In the genomic region with DNA sequence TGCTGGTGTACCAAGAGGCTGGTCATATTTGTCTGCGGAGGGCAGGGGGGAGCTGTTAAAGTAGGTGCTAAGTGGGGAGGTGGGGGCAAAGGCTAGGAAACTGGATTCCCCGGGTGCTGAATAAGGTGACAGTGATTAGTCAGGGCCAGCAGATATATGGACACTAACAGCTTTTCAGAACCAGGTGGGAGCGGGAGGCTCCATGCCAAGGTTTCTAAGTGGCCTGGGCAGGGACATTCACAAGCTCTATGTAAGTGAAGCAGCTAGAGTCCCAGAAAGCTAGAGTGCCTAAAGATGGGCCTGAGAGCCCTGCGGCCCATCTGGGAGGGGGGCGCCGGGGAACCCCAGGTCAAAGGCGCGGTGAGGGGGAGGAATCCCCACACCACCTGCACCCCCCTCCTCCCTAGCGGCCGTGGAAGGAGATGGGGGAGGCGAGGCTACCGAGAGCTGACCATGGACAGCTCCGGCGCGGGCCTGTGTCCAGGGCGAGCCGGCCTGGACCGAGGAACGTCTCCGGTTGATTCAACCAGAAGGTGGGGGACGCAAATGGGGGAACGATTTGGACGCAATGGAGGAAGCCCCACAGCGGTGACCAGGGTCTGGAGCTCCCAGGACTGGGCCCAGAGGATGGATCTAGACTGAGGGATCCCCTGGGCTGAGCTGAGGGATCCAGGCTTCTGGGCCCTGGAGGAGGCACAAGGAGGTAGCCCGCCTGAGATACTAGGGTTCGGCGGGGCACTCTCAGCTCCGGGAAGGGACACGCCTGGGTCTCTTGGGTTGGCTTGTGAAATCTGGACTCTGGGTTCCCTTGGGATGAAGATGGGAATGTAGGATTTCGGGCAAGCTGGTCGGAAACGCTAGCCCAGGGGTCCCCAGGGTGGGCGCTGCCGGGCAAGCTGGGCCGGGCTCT, we compare ENCODE assay signal across 9 mouse cellular contexts. TPM values are rescaled to one million over a fixed set of nuclear protein-coding genes. Genes with fewer than 3 reads are reported as not detected.
DNase-seq lines count a peak whose midpoint lies in the region; ATAC-seq and TF ChIP-seq lines count a peak whose summit lies in the region.
"Had no signal": no experiment of that assay in that cellular context is flagged by ENCODE, and none has a peak within 500 bp of the region (broad histone marks: within the 10 kb centered on the region; RNA-seq: fewer than 3 reads in every experiment).

No protein-coding gene starts in this region.

- 3% methylated on average over 34 of the region's 35 CpGs for WGBS in liver, adult 2 months
- WGBS in cerebellum, adult 2 months = under 1% methylated on average over 35 of the region's 35 CpGs
- 3% methylated on average over 35 of the region's 35 CpGs for WGBS in stomach, embryonic 14.5 days

- H3K4me2 ChIP-seq in stomach, embryonic 14.5 days (replicated peaks; ENCODE audit: low read depth, low read length) = peak overlapping the region; percentile 87

- no peaks in the 10 kb centered on the region for H3K79me2 ChIP-seq in liver, adult 2 months (ENCODE audit: control insufficient read depth, insufficient read depth, low read length)

- DNase-seq in liver, adult 2 months (ENCODE audit: extremely low read depth, low read depth, low spot score) = no peak
- no peak for DNase-seq in liver
- peak; percentile 73 to 75 for DNase-seq in cerebellum, adult 2 months
- DNase-seq in gastrocnemius, adult 2 months = peak; percentile 73
- DNase-seq in kidney, adult 18-20 months = peak; percentile 56
- DNase-seq in lung, postnatal 10 days = peak; percentile 67

- intact Hi-C loops in gastrocnemius, adult 2 months (cut with DNase I) = no loop called here

- no peak overlapping the region for H3K9ac ChIP-seq in liver, adult 2 months (ENCODE audit: low read depth, low read length)
- peak overlapping the region; percentile 11; the same call in 1 of the 2 replicates for H3K9ac ChIP-seq in stomach, embryonic 14.5 days (replicated peaks; ENCODE audit: low read depth, low read length)

- TF ChIP-seq CTCF in liver, adult 2 months (IDR thresholded peaks at IDR 0.05; ENCODE audit: low read depth, low read length) = no peak
- TF ChIP-seq CTCF in cerebellum, adult 2 months (IDR thresholded peaks at IDR 0.05; ENCODE audit: borderline replicate concordance, insufficient read depth, low read depth, low read length) = no peak
- peak; percentile 20; the same call in 1 of the 2 replicates for TF ChIP-seq CTCF in gastrocnemius, adult 2 months (IDR thresholded peaks at IDR 0.05)

- no peaks in the 10 kb centered on the region for H3K9me3 ChIP-seq in stomach, embryonic 14.5 days (ENCODE audit: control insufficient read depth, low read depth, low read length)

- H3K27ac ChIP-seq in liver, adult 2 months (replicated peaks; ENCODE audit: insufficient read depth, low read depth, low read length) = no peak overlapping the region
- peak overlapping the region; percentile 72 for H3K27ac ChIP-seq in cerebellum, adult 2 months (ENCODE audit: insufficient read depth, low read length)
- 0 out of 2 replicates have a peak overlapping the region, but pooled peaks have one; percentile 20 for H3K27ac ChIP-seq in gastrocnemius, adult 2 months
- H3K27ac ChIP-seq in stomach, embryonic 14.5 days (ENCODE audit: low read length) = no peak overlapping the region
- H3K27ac ChIP-seq: macrophage had no signal

- H3K4me1 ChIP-seq in liver, adult 2 months (ENCODE audit: control insufficient read depth, insufficient read depth, low read length) = peaks cover 3% of the 10 kb centered on the region; the same call in 1 of the 2 replicates
- peaks cover 16% of the 10 kb centered on the region for H3K4me1 ChIP-seq in cerebellum, adult 2 months (ENCODE audit: control insufficient read depth, insufficient read depth, low read length)
- H3K4me1 ChIP-seq in stomach, embryonic 14.5 days (ENCODE audit: control insufficient read depth, insufficient read depth, low read length) = peaks cover 19% of the 10 kb centered on the region

- TF ChIP-seq POLR2A in liver, adult 2 months (IDR thresholded peaks at IDR 0.05; ENCODE audit: extremely low read depth, insufficient read depth, low read length) = no peak
- no peak for TF ChIP-seq POLR2A in cerebellum, adult 2 months (IDR thresholded peaks at IDR 0.05; ENCODE audit: borderline replicate concordance, insufficient read depth, low read length)

- peak overlapping the region; percentile 38; the same call in 1 of the 2 replicates for H3K4me3 ChIP-seq in liver, adult 2 months (ENCODE audit: insufficient read depth, low read depth, low read length)
- peak overlapping the region; percentile 71 for H3K4me3 ChIP-seq in cerebellum, adult 2 months (replicated peaks; ENCODE audit: insufficient read depth, low read depth, low read length)
- peak overlapping the region; percentile 81 for H3K4me3 ChIP-seq in gastrocnemius, adult 2 months
- H3K4me3 ChIP-seq in stomach, embryonic 14.5 days (ENCODE audit: low read depth, low read length) = peak overlapping the region; percentile 46

- ATAC-seq in stomach, embryonic 14.5 days (ENCODE audit: insufficient number of reproducible peaks, insufficient read depth, low FRiP score, low read depth) = no peak
- no peak for ATAC-seq in activated CD4-positive, CD25-positive, alpha-beta regulatory T cell, adult 4 months

- no peaks in the 10 kb centered on the region for H3K36me3 ChIP-seq in liver, adult 2 months (ENCODE audit: control insufficient read depth, insufficient read depth, low read length)
- no peaks in the 10 kb centered on the region for H3K36me3 ChIP-seq in stomach, embryonic 14.5 days (ENCODE audit: control insufficient read depth, insufficient read depth, low read length)

- peaks cover 10% of the 10 kb centered on the region for H3K27me3 ChIP-seq in liver, adult 2 months (ENCODE audit: control insufficient read depth, insufficient read depth, low read length)
- H3K27me3 ChIP-seq in cerebellum, adult 2 months (ENCODE audit: control insufficient read depth, insufficient read depth, low read length) = no peaks in the 10 kb centered on the region
- peaks cover 39% of the 10 kb centered on the region for H3K27me3 ChIP-seq in stomach, embryonic 14.5 days (ENCODE audit: control insufficient read depth, insufficient read depth, low read length)

RNA-seq across cellular contexts. Expression of gene Ppfia3, which starts 0.8 kb away (rescaled TPM):
- total RNA-seq in liver, adult 2 months (2014; rRNA removed) = 0.07 TPM in 1 of 2 replicates, not detected in the other
- polyA plus RNA-seq in liver, adult 2 months (2012; rRNA removed) = 0.14 TPM in 1 of 2 replicates, not detected in the other
- 84.3 and 85.9 TPM in 2 replicates for polyA plus RNA-seq in cerebellum, adult 2 months (2012; rRNA removed)
- total RNA-seq in gastrocnemius, adult 2 months (2021) = under 1 TPM; 0.08 to 0.10 TPM
- polyA plus RNA-seq in stomach, embryonic 14.5 days (2014; fragmentation: Nextera tagmentation; extraction: Ambion mirVana) = 5.2 and 6.1 TPM in 2 replicates
- polyA plus RNA-seq in activated CD4-positive, CD25-positive, alpha-beta regulatory T cell, adult 4 months (2017; shearing (Covaris generic)) = not detected
- polyA plus RNA-seq: macrophage had no signal

RNA-seq across cellular contexts. Expression of gene Lin7b, which starts 4.4 kb away (rescaled TPM):
- total RNA-seq in liver, adult 2 months (2014; rRNA removed) = not detected in 2 replicates
- not detected in 2 replicates for polyA plus RNA-seq in liver, adult 2 months (2012; rRNA removed)
- 92.6 and 103 TPM in 2 replicates for polyA plus RNA-seq in cerebellum, adult 2 months (2012; rRNA removed)
- total RNA-seq in gastrocnemius, adult 2 months (2021) = not detected
- polyA plus RNA-seq in stomach, embryonic 14.5 days (2014; fragmentation: Nextera tagmentation; extraction: Ambion mirVana) = 4.2 and 5.1 TPM in 2 replicates
- not detected for polyA plus RNA-seq in activated CD4-positive, CD25-positive, alpha-beta regulatory T cell, adult 4 months (2017; shearing (Covaris generic))
- polyA plus RNA-seq: macrophage had no signal

RNA-seq across cellular contexts. Expression of gene Snrnp70, which starts 29.5 kb away (rescaled TPM):
- 43.3 and 46.4 TPM in 2 replicates for total RNA-seq in liver, adult 2 months (2014; rRNA removed)
- polyA plus RNA-seq in liver, adult 2 months (2012; rRNA removed) = 59.2 and 101 TPM in 2 replicates
- polyA plus RNA-seq in cerebellum, adult 2 months (2012; rRNA removed) = 807 and 849 TPM in 2 replicates
- 10 to 100 TPM; 87.9 to 90.7 TPM for total RNA-seq in gastrocnemius, adult 2 months (2021)
- 118 and 124 TPM in 2 replicates for polyA plus RNA-seq in stomach, embryonic 14.5 days (2014; fragmentation: Nextera tagmentation; extraction: Ambion mirVana)
- polyA plus RNA-seq in activated CD4-positive, CD25-positive, alpha-beta regulatory T cell, adult 4 months (2017; shearing (Covaris generic)) = 100 to 1,000 TPM in 1 of 2 experiments, 10 to 100 TPM in 1; 68.1 to 108 TPM

RNA-seq across cellular contexts. Expression of gene Hrc, which starts 30.9 kb away (rescaled TPM):
- total RNA-seq in liver, adult 2 months (2014; rRNA removed) = 0.28 TPM in 1 of 2 replicates, not detected in the other
- not detected in 2 replicates for polyA plus RNA-seq in liver, adult 2 months (2012; rRNA removed)
- polyA plus RNA-seq in cerebellum, adult 2 months (2012; rRNA removed) = 0.11 and 0.31 TPM in 2 replicates
- 1,000 to 10,000 TPM in 1 of 2 experiments, 100 to 1,000 TPM in 1; 818 to 1,018 TPM for total RNA-seq in gastrocnemius, adult 2 months (2021)
- 0.78 and 1.8 TPM in 2 replicates for polyA plus RNA-seq in stomach, embryonic 14.5 days (2014; fragmentation: Nextera tagmentation; extraction: Ambion mirVana)
- polyA plus RNA-seq in activated CD4-positive, CD25-positive, alpha-beta regulatory T cell, adult 4 months (2017; shearing (Covaris generic)) = not detected
- polyA plus RNA-seq: macrophage had no signal

RNA-seq across cellular contexts. Expression of gene Trpm4, which starts 32.4 kb away (rescaled TPM):
- total RNA-seq in liver, adult 2 months (2014; rRNA removed) = 1.2 TPM in 2 replicates
- 1.2 and 1.5 TPM in 2 replicates for polyA plus RNA-seq in liver, adult 2 months (2012; rRNA removed)
- polyA plus RNA-seq in cerebellum, adult 2 months (2012; rRNA removed) = 17.5 and 18.9 TPM in 2 replicates
- total RNA-seq in gastrocnemius, adult 2 months (2021) = 10 to 100 TPM; 33.9 to 34.7 TPM
- polyA plus RNA-seq in stomach, embryonic 14.5 days (2014; fragmentation: Nextera tagmentation; extraction: Ambion mirVana) = 18.3 and 23.5 TPM in 2 replicates
- polyA plus RNA-seq in activated CD4-positive, CD25-positive, alpha-beta regulatory T cell, adult 4 months (2017; shearing (Covaris generic)) = 10 to 100 TPM; 21.7 to 27.8 TPM

Comparison
In these comparisons a context has a peak if more than half of its experiments do, and no peak if none do; other contexts are left out.
1. DNase-seq: peak in cerebellum, adult 2 months (2 of 2), gastrocnemius, adult 2 months (single experiment), kidney, adult 18-20 months (single experiment) and lung, postnatal 10 days (single experiment); none in liver, adult 2 months (single experiment) and liver (single experiment).
2. H3K27ac ChIP-seq: peak in cerebellum, adult 2 months (single experiment) and gastrocnemius, adult 2 months (single experiment); none in liver, adult 2 months (single experiment) and stomach, embryonic 14.5 days (single experiment).
3. RNA of gene Ppfia3, which starts 0.8 kb away (polyA plus RNA-seq): 84.3 to 85.9 TPM in cerebellum, adult 2 months; 5.2 to 6.1 TPM in stomach, embryonic 14.5 days, not detected in activated CD4-positive, CD25-positive, alpha-beta regulatory T cell, adult 4 months and 0.14 TPM in liver, adult 2 months; every median in the first group is over 10 times any median in the second.
4. RNA of gene Lin7b, which starts 4.4 kb away (polyA plus RNA-seq): 92.6 to 103 TPM in cerebellum, adult 2 months; 4.2 to 5.1 TPM in stomach, embryonic 14.5 days, not detected in liver, adult 2 months and not detected in activated CD4-positive, CD25-positive, alpha-beta regulatory T cell, adult 4 months; every median in the first group is over 10 times any median in the second.
5. Peak in every context shown above with its lines, with median percentiles within 50 percentile points of each other: H3K4me3 ChIP-seq.